Mouse (Mus musculus) cerebellum, postnatal 36 days (tissue): ENCODE measurements at regions not wholly inside any gene's neighbourhood (a gene's known extent, or its start where the extent isn't known, plus 50 kb on each side); places are given as distances from the start of the nearest gene placed in this dataset.
"Not testable (repeated sequence)": the region's sequence is repeated elsewhere in the genome, so short reads cannot be mapped to it uniquely, and the experiment has no call there.

Experiments used
- DNase-seq, 2 experiments: peaks; one replicate each; pipeline ENCODE4 v3.0.0; 2021 to 2022; ENCODE audit warnings: mixed read lengths in 2 of 2

- no peak for DNase-seq
Measured at GRCm38 (mm10) chr13:5920422-5920821, 59.1 kb downstream of the Klf6 start.

GRCm38 (mm10) chr13:5931433-5931832 is 70.2 kb downstream of the Klf6 start:
- DNase-seq = no peak

- DNase-seq = no peak
Measured at GRCm38 (mm10) chr13:5937436-5937835, 76.2 kb downstream of the Klf6 start.

DNA sequence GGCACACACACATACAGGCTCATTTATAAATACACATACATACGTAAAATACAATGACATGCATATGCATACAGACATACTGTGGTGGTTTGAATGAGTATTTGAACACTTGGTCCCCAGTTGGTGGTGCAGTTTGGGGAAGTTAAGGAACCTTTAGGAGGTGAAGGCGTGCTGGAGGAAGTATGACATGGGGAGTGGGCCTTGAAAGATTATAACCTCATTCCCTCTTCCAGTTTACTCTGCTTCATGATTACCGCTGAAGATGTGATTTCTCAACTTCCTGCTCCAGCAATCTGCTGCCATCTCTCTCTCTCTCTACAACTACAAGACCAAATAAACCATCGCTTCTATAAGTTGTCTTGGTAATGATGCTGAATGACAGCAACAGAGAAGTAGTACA is 76.7 kb downstream of the Klf6 start:
- no peak for DNase-seq

DNA sequence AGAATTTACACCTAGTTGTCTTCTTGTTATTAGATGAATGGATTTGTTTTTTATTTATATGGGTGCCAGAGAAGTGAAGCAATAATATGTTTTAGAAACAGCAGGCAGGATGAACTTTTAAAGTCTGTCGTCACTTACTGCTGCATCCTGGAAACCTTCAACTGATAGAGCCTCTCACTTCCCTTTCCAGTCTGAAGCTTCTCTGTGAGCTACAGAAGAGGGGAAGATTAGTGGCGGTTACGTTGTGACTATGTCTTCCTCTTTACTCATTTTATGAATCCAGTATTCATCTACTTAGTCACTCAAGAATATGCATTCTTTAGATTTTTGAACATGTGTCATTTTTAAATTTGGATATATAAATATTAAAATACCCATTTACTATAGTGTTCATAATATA is 78.1 kb downstream of the Klf6 start:
- no peak for DNase-seq

DNA sequence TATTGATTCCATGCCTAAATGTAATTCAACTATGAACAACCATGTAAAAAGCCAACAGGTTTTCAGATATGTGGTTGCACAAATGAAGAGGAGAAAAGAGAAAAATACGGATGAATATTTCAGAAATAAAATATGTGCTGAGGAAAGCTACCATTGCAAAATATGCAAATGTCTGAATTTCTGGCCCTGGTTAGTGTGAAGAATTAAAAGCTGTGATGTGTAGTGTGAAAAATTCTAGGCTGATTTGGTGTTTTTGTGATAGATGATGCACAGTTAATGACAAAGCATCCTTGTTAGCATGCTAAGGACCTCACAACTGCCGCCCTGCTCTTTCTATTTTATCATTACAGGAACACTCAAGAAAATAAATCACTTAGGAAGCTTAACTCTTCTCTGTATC is 91.6 kb downstream of the Klf6 start:
- no peak for DNase-seq

- DNase-seq = not testable (repeated sequence)
Measured at GRCm38 (mm10) chr13:5955121-5955520, 93.8 kb downstream of the Klf6 start.

DNA sequence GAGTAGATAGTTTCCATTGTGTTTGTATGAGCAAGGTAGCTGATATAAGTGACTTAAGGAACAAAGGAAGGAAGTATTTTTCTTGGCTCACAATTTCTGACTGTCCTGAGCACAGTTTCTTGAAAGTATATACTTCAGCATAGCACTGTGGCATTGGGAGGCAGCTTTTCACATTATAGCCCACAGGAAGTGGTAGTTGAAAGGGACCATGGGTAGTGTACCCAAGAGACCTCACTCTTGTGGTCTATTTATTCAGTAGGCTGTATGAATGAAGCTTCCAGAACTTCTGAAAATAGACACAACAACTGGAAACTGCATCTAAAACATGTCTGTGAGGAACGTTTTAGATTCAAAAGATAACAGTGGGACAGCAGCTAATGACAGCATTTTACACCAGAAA is 94.9 kb downstream of the Klf6 start:
- DNase-seq = no peak

- DNase-seq = no peak
Measured at GRCm38 (mm10) chr13:5962947-5963346, 101.7 kb downstream of the Klf6 start.

DNA sequence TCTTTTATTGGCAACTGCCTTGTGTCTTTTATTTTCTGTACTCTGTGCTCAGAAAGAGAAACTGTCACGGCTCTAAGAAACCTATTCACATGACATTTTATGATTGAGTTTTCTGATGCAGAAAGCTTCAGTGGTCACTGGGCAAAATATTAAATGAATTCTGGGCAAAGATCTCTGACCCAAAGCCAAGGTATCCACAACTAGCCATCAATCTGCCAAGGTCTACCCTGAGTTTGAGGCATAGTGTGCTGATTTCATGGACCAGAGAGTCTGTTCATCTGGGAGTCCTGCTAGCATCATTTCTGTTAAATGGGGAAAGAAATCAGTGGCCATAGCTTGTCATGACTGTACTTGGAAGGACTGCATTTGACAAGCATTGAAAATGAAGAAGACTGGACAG is 103.3 kb downstream of the Klf6 start:
- DNase-seq = no peak

DNA sequence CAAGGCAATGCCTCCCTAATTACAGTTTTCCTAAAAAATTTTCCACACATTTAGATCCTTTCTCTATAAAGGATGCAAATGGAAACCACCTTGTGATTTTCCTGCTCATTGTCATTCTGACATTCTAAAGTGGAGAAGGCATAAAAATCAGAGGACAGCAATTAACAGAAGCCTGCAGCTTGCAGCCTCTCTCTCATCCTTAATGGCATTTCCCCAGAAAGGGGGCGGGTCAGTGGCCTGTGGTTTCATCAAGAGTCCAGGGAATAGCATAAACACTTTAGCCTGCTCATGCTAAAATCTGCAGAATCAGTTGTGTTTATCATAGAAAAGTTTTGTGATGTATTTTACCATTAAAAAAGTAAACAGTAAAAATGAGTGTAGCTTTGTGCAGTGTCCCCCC is 117.3 kb downstream of the Klf6 start:
- no peak for DNase-seq

DNA sequence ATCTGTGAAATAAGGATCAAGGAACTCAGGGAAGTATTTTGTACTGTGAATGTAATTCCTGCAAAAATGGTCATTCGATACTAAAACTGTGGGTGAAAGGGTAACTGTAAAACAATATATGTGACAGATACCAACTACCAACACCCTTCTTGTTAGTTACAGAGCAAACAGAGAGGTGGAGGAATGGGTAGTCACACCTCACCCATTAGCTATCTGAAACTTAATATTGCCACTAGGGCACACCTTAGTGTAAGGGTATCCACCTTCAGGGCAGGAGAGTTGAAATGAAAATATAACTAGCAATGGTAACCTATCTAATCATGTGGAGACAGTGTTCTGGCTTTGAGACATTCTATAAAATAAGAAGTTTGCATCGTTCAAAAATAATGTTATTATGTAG is 126.2 kb downstream of the Klf6 start:
- no peak for DNase-seq

DNA sequence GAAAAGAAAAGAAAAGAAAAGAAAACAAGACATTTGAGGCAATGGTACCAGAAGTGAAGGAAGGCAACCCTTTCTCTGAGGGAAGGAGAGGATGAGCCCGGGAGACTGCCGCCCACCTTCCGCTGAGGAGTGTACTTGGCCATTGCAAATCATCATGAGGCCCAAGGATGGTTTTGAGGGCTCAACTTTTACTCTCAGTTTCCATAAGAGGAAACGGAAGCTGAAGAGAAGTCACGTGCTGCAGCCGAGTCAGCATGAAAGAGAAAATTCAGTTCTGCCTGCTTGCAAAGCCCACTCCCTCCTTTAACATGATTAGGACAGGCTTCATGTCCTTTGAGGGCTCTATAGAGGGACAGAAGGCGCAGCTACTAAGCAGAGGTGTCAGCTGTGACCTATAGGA is 127.1 kb downstream of the Klf6 start:
- no peak for DNase-seq

GRCm38 (mm10) chr13:6000559-6001217 is 139.4 kb downstream of the Klf6 start:
- no peak for DNase-seq

DNA sequence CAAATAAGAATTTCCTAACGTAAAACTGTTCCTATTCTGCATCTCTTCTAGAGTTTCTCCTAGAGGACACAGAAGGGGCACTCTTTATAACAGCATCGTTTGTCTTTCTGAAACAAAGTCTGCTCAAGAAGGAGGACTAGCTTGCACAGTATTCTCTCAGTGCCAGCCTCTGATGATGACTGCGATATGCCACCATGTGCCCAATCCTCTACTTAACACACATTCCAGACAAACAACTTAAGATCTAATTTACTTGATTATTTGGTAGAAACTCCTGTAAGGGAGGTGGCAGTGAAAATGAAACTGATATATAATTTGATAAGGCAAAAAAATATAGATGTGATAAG is 139.9 kb downstream of the Klf6 start:
- no peak for DNase-seq

DNA sequence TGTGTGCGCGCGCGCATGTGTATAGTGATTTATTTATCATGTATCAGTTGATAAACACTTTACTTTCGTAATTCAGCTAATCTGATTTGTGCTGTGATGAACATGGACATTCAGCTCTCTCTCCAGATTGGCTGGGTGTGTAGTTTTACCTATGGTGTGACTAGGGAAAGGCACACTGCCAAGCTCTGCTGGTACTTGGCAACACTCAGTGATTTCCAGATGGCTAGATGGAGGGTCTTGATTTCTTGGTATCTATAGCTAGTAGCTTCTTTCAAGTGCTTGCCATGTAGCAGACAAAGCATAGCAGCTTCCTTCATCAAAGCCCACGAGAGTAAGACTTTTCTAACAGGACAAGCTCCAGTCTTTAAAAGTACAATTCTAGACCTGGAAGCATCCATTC is 144.6 kb downstream of the Klf6 start:
- DNase-seq = peak in 1 of 2 experiments; percentile 9

DNA sequence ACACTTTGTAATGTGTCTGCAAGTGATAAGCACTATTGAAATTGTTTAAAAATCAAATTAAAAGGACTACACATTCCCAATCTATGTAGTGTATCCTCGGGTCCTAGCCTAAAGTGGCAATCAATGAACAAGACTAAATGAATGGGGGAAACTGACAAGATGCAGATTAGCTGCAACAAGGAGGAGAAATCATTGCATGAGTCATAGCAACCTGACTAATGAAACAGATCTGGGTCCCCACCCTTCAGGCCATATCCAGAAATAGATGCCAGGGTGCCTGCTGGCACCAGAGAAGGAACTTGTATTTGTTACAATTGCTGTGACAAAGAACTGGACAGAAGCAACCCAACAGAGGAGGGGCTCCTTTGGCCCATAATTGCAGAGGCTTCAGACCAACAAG is 148.4 kb downstream of the Klf6 start:
- no peak for DNase-seq

DNA sequence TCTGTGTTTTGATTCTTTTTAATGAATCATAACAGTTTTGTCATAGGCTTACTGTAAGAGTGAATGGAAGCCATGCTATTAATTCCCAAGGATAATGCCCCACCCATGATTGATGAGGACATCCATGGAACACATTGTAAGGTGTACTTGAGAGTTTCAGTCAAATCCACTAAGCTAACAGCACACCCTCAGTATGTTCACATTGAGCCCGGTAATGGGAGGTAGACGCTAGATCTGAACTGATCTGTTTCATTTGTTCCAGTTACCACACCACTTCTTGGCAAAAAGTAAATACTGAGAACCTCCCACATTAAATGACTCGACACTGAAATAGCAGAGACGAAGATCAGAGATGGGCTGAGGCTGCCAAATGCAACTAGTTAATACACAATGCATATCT is 165.9 kb downstream of the Klf6 start:
- DNase-seq = no peak

DNA sequence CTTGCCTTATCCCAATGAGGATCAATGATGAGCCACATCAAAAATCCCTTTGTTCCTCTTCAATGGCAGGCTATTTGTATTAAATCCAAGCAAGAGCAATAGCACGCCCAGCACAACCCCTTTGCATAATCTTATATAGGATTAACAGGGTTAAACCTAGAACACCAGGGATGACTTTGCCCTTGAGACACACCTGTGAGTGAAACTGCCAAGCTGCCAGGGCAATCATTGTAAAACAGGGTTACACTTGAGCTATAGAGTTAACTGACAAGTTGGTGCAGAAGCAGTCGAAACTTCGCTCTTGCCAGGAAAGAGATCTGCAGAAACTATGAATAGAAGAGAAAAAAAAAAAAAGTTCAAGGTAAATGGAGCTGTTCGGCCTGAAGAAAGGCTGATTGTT is 167.6 kb downstream of the Klf6 start:
- DNase-seq = no peak

DNA sequence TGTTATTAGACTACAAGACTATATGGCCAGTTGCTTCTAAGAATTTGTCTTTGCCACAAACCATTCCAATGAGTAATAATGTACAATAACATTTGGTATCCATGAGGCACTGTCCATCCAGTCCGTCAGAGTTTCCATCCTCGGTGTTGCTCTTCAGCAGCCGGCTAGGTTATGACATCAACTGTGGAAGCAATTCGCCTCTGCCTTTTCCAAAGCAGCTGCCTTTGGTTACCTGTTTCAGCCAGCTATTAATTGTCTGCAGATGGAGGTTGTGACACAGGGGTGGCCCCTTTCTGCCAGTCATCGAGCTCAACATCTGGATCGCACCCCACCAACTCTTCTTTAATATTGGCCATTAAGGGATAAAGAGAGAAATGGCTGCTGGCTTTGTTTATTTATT is 168.2 kb downstream of the Klf6 start:
- DNase-seq = no peak

DNA sequence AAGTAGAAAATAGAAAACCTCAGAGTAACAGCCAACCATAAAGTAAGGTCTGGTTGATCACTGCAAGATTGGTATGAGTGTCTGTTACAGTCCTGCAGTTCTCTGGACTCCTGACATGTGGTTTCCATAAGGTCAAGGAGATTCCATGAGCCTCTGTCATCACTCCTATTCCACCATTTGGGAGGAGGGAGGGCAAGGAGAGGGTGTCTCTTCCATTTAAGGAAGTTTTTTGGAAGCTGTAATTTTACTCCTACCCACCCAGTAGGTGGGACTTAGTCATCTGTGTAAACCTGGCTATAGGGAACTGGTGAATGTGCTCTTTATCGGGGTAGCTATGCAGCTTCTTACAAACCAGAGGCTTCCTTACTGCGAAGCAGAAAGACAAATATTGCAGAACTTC is 168.8 kb downstream of the Klf6 start:
- no peak for DNase-seq

- DNase-seq = no peak
Measured at GRCm38 (mm10) chr13:6040132-6040531, 178.8 kb downstream of the Klf6 start.

- DNase-seq = no peak
Measured at GRCm38 (mm10) chr13:6040663-6041062, 179.4 kb downstream of the Klf6 start.

DNA sequence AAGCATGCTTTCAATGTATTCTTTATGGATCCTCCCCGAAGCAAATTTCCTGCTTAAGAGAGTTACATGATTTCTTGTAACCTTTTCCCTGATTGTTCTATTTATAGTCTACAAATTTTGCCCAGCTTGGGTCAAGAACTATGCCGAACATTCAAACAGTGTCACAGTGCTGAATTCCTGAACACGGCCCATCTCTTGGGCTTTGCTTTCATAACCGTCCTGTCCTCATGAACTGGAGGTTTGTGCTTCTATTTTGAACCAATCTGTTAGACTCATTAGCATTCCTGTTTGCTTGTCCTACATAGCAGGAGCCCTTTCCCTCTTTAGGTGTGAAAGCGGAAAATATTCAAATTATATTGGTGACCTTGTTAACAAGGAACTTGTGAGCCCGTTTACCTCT is 181.2 kb downstream of the Klf6 start:
- no peak for DNase-seq

- DNase-seq = peak in 1 of 2 experiments; percentile 2
Measured at GRCm38 (mm10) chr13:6059515-6060228, 198.4 kb downstream of the Klf6 start.
